Mouse (Mus musculus): ENCODE measurements around the gene Ccdc137.
A peak's percentile ranks its signal among the peaks of the same experiment; 100 is the strongest.
"Not testable (repeated sequence)": the region's sequence is repeated elsewhere in the genome, so short reads cannot be mapped to it uniquely, and the experiment has no call there.

The Ccdc137 gene

DNA sequence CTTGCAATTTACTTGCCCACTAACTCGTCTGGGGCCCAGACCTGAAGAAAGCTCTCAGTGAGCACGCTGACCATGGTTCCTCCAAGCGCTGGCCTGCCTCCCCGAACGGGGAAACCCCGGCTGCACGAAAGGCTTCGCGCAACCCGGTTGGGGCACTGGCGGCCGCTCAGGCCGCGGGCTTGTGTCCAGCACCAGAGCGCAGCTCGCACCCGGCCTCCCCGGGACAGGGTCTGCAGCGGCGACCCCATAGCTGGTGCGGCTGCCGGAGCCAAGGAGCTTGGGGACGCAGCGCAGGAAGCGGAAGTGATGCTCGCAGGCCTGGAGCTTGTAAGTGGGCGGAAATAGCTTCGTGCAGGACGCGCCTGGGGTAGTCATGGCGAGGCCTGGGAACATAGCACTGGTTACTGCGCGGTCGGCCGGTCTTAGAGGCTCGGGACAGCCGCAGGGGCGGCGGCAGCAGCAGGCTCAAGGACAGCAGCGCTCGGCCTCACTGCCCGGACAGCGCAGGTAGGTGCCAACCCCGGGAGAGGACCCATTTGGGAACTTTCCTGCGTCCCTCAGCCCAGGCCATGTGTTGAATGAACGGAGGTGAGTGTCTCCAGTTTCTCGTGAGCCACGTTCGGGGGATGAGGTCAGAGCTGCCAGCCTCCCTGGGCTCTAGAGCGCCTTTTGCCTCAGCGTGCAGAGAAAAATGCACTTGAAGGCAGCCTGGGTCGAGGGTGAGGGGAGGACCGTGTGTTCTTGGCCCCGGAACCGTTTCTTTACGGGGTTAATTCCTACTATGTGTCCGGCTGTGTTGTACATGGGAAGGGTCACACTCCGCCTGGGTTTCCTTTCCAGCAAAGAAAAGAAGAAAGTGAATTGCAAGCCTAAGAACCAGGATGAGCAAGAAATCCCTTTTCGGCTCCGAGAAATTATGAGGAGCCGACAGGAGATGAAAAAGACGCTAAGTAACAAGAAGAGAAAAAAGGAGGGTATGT lies at the start of gene Ccdc137, which contains the start of gene Oxld1:
TSS of gene Ccdc137 (plus strand) at position 344 of the 980 bp plus-strand sequence.
TSS of gene Oxld1 (minus strand) at position 297 of the 980 bp plus-strand sequence.
- peak; percentile 50 to 63 for DNase-seq (ENCODE audit: low spot score in 2 of 2)

DNA sequence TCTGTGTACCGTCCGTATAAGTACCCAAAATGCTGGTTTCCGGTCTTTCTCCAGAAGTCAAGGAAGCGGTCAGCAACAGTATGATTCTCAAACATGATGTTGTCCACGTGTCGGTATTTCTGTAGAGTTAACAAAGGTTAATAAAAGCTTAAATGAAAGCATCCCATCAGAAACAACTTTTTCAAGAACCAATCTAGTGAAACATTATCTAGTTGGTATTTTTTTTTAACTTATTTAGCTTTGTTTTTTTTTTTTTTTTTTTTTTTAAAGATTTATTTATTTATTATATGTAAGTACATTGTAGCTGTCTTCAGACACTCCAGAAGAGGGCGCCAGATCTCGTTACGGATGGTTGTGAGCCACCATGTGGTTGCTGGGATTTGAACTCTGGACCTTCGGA lies 44.3 kb upstream of the Ccdc137 start:
- DNase-seq (ENCODE audit: low spot score in 2 of 2) = not testable (repeated sequence)

DNA sequence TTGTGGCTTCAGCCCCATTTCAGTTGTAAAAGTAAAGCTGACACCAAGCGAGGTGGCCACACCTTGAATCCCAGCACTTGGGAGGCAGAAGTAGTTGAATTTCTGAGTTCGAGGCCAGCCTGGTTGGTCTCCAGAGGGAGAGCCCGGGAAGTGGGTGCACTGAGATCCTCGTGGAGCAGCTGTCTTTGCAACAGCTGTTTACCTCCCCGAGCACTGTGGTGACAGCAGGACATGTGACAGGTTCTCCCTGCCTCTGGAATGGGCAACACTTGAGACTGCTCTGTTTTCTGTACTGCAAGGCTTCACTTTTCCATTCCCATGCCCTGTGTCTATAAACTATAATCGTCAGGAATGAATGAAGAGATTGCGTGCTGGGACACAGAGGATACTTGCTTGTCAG lies 40.1 kb upstream of the Ccdc137 start:
- DNase-seq (ENCODE audit: low spot score in 2 of 2) = no peak

DNA sequence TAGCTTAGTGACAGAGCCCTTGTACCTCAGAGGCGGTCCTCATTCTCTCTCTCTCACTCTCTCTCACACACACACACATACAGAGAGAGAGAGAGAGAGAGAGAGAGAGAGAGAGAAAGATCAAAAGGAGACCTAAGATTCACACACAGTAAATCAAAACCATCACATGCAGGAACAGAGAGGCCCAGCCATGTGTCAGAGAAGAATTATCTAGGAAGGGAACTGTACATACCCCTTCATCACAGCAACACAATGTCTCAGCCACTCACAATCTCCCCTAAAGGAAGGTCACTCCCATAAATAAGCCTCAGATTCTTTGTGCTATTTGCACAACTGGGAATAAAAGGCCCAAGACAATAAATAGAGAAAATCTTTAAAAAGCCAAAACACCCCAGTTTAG lies 39.3 kb upstream of the Ccdc137 start:
- no peak for DNase-seq (ENCODE audit: low spot score in 2 of 2)

DNA sequence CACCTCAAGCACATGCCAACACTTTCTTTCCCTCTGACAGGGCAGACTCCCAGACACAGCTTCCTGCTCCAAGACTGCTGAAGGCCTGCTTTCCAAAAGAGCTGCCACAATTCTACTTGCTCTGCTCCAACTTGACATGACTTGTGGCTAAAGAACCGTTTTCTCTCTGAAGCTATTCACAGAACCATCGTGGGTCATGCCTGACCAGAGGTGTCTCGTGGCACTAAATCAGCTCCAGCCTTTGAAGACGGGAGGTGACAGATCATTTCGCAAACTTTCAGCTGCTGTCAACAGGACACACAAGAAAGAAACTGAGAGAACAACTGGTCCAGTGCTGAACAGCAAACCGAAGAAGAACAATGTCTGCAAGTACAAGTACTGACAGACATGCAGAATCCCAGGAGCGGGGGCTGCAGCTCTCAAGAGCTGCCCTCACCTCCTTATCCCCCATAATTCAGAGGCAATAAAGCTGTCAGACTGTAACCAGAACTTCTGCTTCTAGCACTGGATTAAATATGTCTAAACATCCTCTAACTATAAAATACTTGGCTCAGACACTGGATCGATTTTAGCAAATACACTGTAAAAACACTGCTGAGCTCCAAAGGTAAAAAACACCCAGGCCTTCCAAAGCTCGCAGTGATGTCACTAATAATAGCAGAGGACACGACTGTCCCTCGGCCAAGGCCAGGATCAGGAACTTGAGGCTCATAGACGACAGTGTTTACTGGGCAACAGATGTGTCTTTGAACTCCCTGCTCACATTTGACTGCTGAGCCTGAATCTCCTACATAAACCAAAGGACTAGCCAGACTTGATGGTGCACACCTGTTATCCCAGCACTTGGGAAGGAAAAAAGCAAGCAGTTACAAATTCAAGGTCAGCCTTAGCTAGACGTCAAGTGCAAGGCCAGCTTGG lies 35.0 kb upstream of the Ccdc137 start:
- DNase-seq (ENCODE audit: low spot score in 2 of 2) = no peak

DNA sequence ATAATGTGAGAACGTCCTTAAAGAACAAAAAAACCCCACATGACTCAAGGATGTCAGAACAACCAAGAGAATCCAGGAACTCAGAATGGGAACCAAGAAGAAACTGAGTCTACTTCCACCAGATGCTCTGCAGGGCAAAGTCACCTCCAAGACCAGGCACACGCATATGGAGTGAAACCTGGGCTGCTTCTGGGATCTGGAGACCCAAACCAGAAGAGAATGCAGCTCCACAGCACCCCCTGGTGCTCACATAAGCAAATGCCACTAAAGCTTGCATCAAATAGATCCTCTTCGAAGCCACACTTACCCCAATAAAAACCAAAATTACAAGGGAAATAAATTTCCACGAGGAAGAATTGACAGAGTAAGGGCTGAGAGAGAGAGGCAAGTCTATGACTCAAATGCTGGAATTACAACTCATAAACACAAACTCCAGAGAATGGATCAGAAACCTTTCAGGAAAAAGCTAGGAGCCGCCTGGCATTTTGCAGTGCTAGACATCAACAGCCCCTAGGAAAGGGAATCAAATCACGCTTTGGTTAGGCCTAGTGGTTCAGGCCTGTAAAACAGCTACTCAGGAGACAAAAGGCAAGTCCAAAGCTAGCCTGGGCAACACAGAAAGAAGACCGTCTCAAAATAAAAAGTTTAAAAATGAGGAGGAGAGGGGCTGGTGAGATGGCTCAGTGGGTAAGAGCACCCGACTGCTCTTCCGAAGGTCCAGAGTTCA lies 34.2 kb upstream of the Ccdc137 start:
- DNase-seq (ENCODE audit: low spot score in 2 of 2) = peak in 1 of 2 experiments; percentile 47

DNA sequence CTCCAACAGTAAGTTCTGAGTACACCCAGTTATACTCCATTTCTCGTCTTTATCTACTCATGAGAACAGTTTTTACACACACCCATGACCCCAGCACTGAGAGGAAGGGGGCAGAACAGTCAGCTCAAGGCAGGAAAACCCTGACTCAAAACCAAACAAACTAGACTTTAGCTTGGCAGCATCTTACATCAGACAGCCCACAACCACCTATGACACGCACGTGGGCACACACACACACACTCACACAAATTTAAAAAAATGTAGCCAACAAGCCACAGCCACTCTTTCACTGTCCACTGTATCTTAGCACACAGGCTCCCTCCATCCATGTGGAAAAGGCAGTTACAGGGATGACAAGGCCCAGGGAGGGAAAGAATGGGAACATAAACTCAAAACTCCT lies 31.2 kb upstream of the Ccdc137 start:
- no peak for DNase-seq (ENCODE audit: low spot score in 2 of 2)

DNA sequence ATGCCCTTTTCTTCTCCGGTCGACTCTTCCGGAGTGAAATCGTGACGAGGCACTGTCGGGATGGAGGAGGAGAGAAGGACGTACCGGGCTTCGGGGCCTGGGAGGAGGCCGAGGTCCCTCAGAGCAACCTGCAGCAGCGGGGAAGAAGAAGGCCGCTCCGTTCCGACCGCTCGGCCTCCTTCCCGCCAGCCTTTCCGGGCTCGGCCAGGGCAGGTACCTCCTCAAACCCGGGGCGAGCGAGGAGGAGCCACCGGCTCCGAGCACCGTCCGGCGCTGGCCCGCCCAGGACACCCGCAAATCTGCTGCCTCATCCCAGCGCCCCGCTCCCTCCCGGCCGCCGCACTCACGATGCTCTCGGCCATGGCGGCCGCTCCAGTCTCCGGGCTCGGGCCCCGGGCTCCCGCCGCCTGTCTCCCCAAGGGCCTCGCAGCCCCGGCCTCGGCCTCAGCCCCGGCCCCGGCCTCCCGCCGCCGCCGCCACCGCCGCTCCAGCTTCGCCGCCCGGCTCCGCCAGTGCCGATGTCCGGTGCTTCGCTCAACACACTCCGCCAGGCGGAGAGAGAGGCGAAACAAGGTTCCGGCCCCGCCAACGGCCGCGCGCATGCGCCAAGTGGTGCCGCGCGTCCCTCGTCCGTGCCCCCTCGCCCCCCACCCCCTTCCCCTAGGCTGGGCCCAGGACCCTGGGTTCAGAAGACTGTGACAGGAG lies 20.6 kb upstream of the Ccdc137 start, which contains the start of gene Nploc4:
TSS of gene Nploc4 (minus strand) at position 557 of the 705 bp plus-strand sequence.
- DNase-seq (ENCODE audit: low spot score in 2 of 2) = peak; percentile 84 to 91

DNA sequence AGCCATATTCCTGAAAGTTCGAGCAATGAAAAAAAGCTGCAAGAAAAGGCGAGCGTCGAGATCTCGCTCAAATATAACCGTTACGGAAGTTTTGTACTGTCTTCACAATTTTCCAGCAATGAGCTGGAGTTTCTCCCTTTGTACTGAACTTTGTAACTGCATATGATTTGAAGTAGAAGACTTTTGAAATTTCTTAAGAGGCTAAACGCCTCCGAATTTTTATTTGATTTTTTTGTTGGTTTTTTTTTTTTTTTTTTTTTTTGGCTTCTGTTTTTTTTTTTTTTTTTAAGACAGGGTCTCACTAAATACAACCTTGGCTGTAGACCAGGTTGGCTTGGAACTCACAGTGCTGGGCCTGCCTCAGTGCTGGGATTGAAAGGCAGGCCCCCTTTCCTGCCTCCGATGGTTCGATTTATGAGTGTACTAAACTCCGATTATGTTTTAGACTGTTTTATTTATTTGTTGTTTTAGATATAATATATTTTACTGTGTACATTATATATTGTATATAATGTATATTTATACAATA lies 20.0 kb upstream of the Ccdc137 start:
- DNase-seq (ENCODE audit: low spot score in 2 of 2) = no peak

DNA sequence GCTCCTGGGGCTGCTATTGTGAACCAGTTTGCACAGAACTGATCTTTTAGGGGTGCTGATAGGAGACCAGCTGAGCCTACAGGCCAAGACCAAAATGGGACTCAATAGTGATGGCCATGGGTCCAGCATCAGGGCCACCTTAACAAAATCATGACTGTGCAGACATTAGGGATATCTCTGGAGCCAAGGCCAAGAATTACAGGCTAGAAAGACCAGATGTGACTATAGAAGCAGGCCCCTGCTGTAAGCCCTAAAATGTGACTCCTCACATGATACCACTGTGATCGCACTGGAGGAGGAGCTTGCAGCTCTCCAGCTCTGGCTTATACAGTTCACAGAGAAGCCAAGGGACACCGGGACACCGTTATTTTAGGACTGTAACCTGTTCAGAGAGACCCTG lies 15.6 kb upstream of the Ccdc137 start, which contains the start of gene Tspan10:
TSS of gene Tspan10 (plus strand) at position 301 of the 400 bp plus-strand sequence.
- DNase-seq (ENCODE audit: low spot score in 2 of 2) = no peak

DNA sequence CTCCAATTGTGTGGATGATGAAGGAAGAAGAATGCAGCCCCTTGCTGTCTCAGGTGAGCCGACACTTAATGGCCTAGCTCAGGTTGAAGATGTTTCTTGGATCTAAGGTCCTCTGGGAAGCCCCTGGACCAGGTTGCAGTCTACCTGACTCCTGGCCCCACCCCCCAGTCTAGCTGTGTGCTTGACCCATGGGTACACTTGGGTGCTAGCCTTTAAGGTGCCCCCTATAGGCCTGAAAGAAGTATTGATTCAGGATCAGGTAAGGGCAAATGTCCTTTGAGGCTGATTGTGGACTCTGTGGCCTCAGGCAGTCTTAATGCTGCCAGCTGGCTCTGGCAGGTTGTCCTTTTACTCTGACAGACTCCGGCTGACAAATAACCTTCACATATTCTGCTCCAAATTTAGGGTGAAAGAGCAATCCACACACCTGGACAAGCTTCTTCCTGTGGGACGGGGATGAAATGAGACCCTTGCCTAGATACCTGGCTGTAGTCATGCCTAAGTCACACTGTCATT lies 15.1 kb upstream of the Ccdc137 start:
- DNase-seq (ENCODE audit: low spot score in 2 of 2) = no peak

DNA sequence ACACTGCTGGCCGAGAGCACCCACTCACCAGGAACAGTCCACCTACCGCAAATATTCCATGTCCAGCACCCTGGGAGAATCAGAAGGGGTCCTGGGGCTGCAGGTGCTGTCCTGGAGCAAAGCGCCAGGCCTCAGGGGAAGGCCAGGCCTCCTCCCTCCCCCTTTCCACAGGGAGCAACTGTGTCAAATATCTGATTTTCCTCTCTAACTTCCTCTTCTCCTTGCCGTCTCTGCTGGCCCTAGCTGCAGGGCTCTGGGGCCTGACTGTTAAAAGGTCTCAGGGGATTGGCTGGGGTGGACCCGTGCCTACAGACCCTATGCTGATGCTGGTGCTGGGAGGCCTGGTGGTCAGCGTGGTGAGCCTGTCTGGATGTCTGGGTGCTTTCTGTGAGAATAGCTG lies 13.8 kb upstream of the Ccdc137 start:
- DNase-seq (ENCODE audit: low spot score in 2 of 2) = no peak

DNA sequence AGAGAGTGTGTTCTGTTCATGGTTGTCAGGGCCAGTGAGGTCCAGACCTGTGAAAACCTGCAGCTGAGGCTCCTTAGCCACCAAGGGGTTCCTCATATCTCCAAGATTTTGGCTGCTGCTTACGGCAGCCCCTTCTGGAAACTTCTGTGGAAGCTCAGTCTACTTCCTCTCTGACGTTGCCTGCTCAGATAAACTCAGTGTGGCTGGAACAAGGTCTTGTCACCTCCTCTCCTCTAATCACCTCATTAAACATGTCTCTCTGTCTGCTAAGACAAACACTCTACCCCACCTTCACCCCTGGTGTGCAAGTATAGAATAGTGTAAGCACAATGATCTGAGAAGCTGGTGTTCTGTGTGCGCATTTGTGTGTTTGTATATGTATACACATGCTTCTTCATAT lies 12.4 kb upstream of the Ccdc137 start:
- no peak for DNase-seq (ENCODE audit: low spot score in 2 of 2)

DNA sequence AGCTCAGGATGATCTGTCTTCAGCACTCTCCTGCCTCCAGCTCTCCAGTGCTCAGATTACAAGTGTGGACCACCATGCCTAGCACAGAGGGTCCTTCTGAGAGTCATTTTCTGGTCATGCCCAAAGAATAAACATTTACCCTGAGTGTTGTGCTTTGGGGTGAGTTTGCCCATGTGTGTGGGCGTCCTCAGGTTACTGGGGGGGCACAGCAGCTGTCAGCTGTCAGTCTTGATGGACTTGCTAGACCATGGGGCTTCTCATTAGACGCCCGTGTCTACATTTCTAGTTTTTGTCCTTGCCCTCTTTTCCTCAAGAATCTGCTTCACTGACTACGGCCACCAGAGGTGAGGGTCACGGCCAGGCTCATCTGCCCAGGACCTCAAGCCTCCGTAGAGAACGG lies 10.7 kb upstream of the Ccdc137 start:
- no peak for DNase-seq (ENCODE audit: low spot score in 2 of 2)

DNA sequence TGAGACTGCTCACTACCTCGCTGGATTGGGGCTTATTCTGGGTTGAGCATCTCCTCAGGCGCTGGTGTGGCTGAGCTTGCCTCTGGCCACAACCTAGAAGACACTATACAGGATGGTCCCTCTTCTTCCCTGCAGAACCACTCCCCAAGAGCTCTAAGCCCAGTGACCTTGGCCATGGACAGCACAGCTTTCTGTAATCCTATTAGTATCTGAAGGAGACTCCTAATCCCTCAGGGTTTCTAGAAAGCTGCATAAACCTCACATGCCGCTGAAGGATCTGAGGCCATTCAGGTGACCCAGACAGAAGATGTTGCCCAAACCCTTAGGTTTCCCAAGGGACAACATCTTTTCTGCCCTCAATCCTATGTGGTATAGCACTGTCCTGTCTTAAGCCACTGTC lies 5.7 kb upstream of the Ccdc137 start:
- DNase-seq (ENCODE audit: low spot score in 2 of 2) = no peak

DNA sequence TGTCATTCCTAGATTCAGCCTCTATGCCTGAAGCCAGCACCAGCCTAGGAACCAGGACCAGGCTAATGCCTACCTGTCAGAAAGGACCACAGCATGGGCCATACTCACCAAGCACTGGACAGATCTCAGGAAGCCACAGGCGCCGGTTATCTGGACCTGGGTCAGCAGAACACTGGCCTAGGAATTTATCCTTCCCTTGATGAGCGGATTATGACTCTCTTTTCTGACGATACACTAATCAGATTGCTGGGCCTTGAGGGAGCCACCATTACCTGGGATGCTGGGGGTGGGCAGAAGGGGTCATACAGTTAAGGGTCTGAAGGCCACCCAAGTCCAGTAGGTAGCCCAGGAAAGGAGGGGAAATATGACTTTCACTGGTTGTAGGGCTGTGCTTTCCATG lies 4.6 kb upstream of the Ccdc137 start, which contains the start of gene Pde6g:
TSS of gene Pde6g (minus strand) at position 195 of the 400 bp plus-strand sequence.
- no peak for DNase-seq (ENCODE audit: low spot score in 2 of 2)

DNA sequence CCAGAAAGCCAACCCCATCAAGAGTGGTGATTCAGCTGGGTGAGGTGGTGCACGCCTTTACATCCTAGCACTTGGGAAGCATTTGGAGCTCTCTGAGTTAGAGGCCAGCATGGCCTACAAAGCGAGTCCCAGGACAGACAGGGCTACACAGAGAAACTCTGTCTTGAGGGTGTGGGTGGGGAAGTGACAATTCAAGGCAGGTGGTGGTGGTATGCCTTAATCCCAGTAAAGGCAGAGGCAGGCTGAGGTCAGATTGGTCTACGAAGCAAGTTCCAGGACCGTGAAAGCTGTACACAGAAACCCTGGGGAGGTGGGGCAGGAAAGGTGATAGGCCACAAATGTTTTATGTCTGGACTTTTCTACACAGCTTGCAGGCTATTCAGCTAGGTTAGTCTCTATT lies 3.0 kb upstream of the Ccdc137 start:
- no peak for DNase-seq (ENCODE audit: low spot score in 2 of 2)

DNA sequence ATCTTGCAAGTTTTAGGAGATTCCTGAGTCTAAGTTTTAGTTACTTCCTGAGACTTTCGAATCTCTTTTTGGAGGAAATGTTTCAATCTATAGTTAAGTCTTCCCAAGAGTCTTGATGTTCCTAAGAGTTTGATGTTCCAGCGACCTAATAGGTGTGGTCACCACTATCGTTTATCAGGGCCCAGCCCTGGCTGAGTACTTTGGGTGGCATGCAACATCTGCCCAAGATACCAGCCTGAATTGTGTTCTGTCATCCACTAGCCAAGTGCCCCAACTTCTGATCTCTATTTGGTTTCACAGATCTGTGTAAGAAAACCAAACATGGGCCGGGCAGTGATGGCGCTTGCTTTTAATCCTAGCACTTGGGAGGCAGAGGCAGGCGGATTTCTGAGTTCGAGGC lies 2.5 kb upstream of the Ccdc137 start:
- no peak for DNase-seq (ENCODE audit: low spot score in 2 of 2)

DNA sequence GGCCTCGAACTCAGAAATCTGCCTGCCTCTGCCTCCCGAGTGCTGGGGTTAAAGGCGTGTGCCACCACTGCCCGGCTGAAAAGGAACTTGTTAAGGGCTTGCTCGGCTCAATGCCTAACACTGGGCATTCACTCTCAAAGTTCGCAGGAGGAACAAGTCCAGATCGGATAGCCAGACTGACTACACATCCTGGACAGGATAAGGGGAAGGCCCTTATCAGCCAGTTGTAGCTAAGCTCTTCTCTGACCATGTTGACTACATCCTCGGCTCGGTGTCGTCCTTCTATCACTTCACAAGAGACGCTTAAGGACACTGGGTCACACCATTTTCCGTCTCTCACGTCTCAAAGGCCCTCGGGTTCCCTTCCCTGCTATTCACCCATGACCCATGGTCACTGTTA lies 545 bp upstream of the Ccdc137 start:
- DNase-seq (ENCODE audit: low spot score in 2 of 2) = no peak

Measured in spleen, postnatal 14 days (tissue).